Mouse (Mus musculus): Measurements from ENCODE around the gene Sin3a.

Gene Sin3a

GRCm38 (mm10) chr9:57071801-57072351 is at the start of gene Sin3a:
Gene Sin3a (plus strand): TSS chr9:57072040.
- peak; percentile 76 for DNase-seq (ENCODE audit: low spot score)

- no peak for DNase-seq (ENCODE audit: low spot score)
Measured at GRCm38 (mm10) chr9:57031756-57032155, 40.1 kb upstream of the Sin3a start.

GRCm38 (mm10) chr9:57056237-57056636 is 15.6 kb upstream of the Sin3a start:
- peak; percentile 58 for DNase-seq (ENCODE audit: low spot score)

GRCm38 (mm10) chr9:57064164-57064563 is 7.7 kb upstream of the Sin3a start:
- DNase-seq (ENCODE audit: low spot score), result no peak

DNA sequence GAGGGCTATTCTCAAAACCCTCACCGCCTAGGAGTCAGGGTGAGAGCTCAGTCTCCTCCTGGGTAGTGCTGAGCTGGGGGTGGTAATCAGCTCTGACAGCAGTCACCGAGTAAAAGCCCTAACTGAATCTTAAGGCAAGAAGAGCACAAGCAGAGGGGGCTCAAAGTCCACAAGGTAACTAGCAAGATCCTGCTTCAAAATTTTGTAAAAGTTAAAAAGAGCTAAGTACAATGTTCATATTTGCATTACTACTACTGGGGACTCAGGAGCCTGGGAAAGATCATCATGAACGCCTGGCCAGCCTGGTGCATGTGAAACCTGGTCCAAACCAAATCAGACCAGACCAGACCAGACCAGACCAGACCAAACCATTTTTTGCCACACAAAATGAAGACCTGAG is 3.6 kb upstream of the Sin3a start:
- DNase-seq (ENCODE audit: low spot score), result no peak

GRCm38 (mm10) chr9:57070262-57070661 is 1.6 kb upstream of the Sin3a start:
- peak; percentile 53 for DNase-seq (ENCODE audit: low spot score)

DNA sequence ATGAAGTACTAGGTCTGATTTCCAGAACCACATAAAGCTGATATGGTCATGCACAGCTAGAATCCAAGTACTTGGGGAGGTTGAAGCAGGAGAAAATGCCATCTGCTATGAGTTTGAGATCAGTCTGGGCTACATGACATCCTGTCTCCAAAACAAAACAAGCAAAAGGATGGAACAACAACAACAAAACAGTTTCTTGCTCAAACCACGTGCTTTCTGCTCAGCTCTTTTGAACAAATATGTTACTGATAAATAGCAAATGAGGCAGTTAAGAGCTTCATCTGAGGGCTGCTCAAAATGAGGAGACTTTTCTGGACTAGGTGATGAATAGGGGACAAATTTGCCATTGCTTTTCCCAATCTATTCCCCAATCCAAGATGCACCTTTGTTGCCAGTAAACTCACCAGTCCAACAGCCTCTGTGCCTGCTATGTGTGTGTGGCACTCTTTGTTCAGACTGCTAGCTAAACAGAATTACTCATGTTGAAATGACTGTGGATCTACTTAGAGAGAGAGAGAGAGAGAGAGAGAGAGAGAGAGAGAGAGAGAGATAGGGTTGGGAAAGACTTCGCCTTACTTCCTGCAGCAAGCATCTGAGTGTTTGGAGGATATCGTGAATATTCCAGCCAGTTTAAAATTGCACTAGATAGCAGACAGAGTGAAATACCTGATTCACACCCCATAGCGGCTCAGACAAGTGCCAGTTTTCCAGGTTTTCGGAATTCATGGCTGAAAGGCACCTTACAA is 867 bp upstream of the Sin3a start:
- peak; percentile 12 for DNase-seq (ENCODE audit: low spot score)

GRCm38 (mm10) chr9:57072526-57072988 is 717 bp downstream of the Sin3a start:
- no peak for DNase-seq (ENCODE audit: low spot score)

- peak; percentile 100 for DNase-seq (ENCODE audit: low spot score)
Measured at GRCm38 (mm10) chr9:57072989-57073789, 1.3 kb downstream of the Sin3a start.

DNA sequence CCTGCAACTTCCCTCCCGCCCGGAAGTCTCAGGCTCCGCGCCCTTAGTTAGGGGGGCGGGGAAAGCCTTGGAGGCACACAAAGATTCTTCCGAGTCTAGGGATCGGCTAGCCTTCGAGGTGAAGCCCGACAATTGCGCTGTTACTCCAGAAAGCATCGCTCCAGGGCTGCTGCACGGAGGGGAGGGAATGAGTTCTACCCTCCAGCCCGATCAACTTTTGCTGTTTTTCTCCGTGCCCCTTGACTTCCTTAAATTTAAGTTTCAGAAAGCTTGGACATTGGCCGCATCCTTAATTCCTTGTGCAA is 1.9 kb downstream of the Sin3a start:
- DNase-seq (ENCODE audit: low spot score), result no peak

DNA sequence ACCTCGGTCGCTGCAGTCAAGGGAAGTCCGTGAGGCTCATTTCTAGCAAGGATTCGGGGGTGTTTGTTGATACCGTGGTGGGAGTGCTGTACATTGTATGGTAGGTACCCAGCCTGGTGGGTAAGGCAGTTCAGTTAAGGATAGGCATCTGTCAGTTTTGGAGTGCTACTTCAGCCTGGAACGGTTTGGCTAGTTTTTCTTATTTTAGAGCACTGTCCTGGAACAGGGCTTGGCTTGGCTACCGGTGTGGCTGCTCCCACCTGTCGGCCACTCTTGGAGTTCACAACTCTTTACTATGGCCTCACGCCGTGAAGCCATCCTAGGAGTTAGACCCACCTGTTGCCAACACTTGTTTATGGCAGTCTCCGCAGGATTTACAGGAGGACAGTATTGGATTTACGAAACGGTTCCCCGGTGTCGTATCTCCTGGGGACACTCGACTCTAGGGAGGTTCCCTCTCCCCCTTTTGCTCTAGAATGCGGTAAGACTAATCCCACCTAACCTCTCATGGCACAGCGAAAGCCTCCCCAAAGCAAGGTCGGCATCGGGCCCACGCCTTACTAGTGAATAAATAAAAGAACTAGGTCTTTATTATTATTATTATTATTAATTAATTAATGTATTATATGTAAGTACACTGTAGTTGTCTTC is 2.5 kb downstream of the Sin3a start:
- DNase-seq (ENCODE audit: low spot score), result peak; percentile 60

DNA sequence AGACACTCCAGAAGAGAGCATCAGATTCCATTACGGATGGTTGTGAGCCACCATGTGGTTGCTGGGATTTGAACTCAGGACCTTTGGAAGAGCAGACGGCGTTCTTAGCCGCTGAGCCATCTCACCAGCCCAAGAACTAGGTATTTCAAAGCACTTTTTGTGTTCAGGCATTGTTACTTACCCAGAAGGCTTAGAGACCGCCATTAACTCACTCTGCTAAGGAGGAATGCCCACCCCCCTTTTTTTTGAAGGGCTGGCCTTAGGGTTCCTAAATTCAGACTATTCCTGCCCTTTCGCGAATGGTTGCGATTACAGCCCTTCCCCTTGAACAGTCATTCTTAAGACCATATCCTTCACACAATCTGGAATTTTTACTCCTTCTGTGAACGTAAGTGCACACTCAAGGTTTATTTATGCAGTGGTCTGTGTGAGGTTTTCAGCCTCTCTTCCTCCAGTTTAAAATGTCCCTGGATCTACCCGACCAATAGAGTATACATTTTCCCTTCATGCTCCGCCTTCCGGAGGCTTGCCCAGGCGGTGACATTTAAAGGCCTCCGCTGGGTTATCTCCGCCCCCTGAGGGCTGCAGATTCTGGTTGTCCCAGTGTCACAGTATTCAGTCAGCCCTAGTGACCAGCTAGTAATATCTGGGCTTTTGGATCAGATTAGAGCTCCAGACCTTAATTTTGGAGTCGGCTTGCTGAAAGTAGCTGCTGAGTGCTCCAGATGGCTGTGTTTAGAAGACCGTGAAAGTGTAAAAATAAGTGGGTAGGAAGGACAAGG is 3.2 kb downstream of the Sin3a start:
- DNase-seq (ENCODE audit: low spot score), result peak; percentile 83

DNA sequence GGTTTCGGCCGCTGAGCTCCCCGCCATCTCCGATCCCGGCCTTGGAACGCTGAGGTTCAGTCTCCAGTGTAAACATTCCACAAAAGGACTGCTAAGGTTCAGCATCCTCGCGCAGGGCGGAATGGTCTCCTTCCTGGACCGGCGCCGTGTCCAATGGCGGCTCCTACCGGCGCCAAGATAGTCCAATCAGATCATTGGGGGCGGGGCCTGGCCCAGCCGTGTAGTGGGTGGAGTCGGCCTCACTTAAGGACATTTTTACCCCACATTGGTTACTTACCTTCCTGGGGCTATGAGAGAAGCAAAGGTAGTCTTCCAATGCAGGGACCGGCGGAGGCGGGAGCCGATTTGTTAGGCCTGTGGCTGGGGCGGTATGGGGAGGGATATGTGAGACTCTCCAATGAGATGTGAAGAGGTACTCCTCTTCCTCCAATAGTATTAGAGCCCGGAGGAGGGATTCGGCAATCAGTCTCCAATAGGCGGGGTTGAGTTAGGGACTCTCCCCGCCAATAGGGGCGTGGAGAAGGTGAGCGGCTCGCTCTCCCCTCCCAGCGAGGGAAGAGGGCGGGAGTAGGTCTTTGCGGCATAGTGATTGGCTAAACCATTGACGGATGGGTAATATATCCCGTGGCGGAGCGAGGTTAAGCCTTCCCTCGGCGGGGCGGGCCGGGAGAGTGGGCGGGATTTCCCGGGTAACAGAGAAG is 4.0 kb downstream of the Sin3a start:
- peak; percentile 99 for DNase-seq (ENCODE audit: low spot score)

- DNase-seq (ENCODE audit: low spot score), result peak; percentile 85
Measured at GRCm38 (mm10) chr9:57076701-57077660, 5.1 kb downstream of the Sin3a start.

GRCm38 (mm10) chr9:57082236-57082635 is 10.4 kb downstream of the Sin3a start:
- no peak for DNase-seq (ENCODE audit: low spot score)

DNA sequence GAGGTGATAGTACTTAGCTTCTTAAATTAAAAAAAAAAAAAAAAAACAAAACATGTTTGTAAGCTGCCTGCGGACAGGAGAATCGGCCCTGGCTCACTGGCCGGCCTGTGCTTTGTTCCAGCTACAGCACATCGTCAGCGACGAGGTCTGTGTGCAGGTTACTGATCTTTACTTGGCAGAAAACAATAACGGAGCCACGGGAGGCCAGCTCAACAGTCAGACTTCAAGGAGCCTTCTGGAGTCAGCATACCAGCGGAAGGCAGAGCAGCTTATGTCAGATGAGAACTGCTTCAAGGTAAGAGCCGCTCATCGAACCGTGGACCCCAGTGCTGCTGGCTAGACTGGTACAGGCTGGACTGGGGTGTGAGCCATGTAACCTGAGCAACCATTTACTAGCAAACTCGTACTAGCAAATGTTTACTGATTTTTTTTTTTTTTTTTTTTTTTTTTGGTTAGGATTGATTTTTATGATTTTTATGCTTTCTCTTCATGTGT is 45.5 kb downstream of the Sin3a start:
- DNase-seq (ENCODE audit: low spot score), result no peak

DNA sequence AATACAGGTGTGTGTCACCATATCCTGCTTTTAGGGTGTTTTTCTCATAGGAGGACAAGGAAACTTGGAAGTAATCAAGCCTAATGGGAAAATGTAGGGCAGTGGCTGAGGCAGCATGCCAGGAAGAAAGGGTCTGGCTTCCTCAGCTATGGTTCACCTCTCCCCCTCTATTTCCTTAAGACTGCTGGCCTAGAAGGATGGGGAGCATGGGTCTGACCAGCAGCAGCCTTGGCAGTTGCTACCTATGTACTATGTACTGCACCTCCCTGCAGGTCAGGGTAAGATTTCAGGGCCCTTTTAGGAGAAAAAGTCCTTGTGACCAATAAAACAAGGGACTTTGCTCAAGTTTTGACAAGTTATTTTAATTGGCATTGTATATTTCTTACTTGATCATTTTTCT is 57.8 kb downstream of the Sin3a start:
- no peak for DNase-seq (ENCODE audit: low spot score)

DNA sequence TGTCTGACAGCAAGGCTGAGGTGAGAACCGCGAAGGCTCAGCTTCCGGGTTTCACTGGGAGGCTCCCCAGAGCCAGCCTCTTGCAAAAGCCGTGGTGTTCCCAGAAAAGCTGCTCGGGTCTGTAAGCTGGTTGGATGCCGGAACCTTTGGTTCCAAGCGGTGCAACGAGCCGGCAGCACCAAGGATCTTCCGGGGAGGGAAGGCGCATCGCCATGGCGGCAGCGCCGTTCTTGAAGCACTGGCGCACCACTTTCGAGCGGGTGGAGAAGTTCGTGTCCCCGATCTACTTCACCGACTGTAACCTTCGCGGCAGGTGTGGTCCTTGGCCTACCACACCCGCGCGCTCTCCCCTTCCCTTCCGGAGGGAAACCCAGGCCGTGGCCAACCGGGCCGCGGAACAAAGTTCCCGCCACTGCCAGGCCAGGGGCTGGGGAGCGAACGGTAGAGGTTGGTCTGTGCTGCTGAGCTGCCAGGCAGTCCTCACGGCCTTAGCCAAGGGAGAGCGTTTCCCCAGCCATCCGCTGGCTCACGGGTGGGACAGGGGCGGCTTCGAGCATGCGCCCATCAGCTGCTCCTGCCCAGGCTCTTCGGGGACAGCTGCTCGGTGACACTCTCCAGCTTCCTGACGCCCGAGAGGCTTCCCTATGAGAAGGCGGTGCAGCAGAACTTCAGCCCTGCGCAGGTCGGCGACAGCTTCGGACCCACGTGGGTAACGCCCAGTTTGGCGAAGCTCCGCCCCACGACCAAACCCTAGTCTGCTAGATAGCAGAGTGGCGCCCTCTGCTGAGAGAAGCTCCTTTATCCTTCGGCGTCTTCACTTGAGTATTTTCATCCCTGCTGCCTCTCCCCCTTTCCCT is 59.0 kb downstream of the Sin3a start, which contains the start of gene Man2c1:
TSS of gene Man2c1 (plus strand) at position 114 of the 857 bp plus-strand sequence.
- DNase-seq (ENCODE audit: low spot score), result peak; percentile 93

DNA sequence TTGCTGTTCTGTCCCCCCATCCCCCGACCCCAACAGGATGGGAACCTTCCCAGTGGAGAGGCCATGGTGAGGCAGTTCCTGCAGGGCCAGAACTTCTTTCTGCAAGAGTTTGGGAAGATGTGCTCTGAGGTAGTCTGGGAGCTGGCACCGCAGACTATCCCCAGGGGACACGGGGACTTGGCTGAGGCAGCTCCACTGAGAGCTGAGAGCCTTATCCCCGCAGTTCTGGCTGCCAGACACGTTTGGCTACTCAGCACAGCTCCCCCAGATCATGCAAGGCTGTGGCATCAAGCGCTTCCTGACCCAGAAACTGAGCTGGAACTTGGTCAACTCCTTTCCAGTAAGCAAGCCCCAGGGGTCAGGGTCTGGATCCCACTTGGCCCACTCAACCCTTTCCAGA is 65.4 kb downstream of the Sin3a start:
- DNase-seq (ENCODE audit: low spot score), result no peak
